Mouse (Mus musculus): ENCODE measurements at regions not wholly inside any gene's neighbourhood (a gene's known extent, or its start where the extent isn't known, plus 50 kb on each side); places are given as distances from the start of the nearest gene placed in this dataset.

DNA sequence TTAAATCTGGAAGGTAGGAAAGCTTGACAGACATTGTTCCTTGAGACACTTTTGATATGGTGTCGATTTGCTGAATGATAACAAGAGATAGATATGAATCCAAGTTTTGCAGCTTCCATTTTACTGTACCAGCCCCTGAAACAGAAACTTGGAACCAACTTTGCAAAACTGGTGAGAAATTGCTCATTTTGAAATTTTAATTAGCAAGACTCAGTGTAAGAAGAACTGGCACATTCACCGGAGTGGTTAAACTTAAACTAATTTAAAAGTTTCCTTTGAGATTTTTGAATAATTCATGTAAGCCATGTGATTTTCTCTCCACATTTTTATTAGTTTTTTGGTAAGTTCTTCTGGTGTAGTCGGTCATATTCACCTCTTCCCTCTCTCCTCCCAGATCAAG lies 85.3 kb downstream of the Slitrk1 start:
- DNase-seq (ENCODE audit: low spot score) = no peak
- Histone ChIP-seq H3K4me2 (replicated peaks; ENCODE audit: low read depth, low read length) (no peak overlapping the region), H3K27me3 (replicated peaks; ENCODE audit: insufficient read depth, low read length) (no peaks in the 10 kb centered on the region), H3K9ac (replicated peaks; ENCODE audit: low read depth) (no peak overlapping the region), H3K36me3 (ENCODE audit: insufficient read depth, low read length) (no peaks in the 10 kb centered on the region), H3K27ac (ENCODE audit: low read length) (no peak overlapping the region), H3K9me3 (ENCODE audit: low read length) (no peaks in the 10 kb centered on the region), H3K4me3 (ENCODE audit: low read depth, low read length) (no peak overlapping the region), H3K4me1 (ENCODE audit: insufficient read depth, low read depth, low read length) (no peaks in the 10 kb centered on the region)
- no peak for TF ChIP-seq CTCF (IDR thresholded peaks at IDR 0.05)
- TF ChIP-seq EP300 (IDR thresholded peaks at IDR 0.05) = no peak
- 89% methylated on average over 3 of the region's 3 CpGs for WGBS
- no peak for ATAC-seq

DNA sequence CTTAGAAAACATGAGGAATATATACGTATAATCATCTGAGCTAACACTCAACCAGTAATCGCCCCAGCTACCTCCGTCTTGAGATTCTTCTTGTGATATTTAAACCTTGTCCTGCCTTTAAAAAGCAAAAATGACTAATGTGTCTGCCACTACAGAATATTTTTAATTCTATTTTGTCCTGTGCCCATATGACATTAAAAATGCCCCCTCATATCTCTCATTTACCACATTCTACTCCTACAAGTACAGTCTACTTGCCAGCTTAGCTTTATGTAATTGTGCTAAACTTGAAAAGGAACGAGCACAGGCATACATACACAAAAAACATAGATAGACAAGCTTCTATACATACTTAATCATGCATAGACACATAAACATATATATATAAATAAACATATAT lies 92.4 kb downstream of the Slitrk1 start:
- ATAC-seq = no peak
- no peaks in the 10 kb centered on the region for H3K36me3 ChIP-seq (ENCODE audit: insufficient read depth, low read length)
- H3K4me2 ChIP-seq (replicated peaks; ENCODE audit: low read depth, low read length) = no peak overlapping the region
- DNase-seq (ENCODE audit: low spot score) = no peak
- no peaks in the 10 kb centered on the region for H3K4me1 ChIP-seq (ENCODE audit: insufficient read depth, low read depth, low read length)
- no peak overlapping the region for H3K27ac ChIP-seq (ENCODE audit: low read length)
- no peaks in the 10 kb centered on the region for H3K9me3 ChIP-seq (ENCODE audit: low read length)
- TF ChIP-seq EP300 (IDR thresholded peaks at IDR 0.05) = no peak
- H3K9ac ChIP-seq (replicated peaks; ENCODE audit: low read depth) = no peak overlapping the region
- H3K27me3 ChIP-seq (replicated peaks; ENCODE audit: insufficient read depth, low read length) = no peaks in the 10 kb centered on the region
- 85% methylated on average over 4 of the region's 4 CpGs for WGBS
- no peak overlapping the region for H3K4me3 ChIP-seq (ENCODE audit: low read depth, low read length)

DNA sequence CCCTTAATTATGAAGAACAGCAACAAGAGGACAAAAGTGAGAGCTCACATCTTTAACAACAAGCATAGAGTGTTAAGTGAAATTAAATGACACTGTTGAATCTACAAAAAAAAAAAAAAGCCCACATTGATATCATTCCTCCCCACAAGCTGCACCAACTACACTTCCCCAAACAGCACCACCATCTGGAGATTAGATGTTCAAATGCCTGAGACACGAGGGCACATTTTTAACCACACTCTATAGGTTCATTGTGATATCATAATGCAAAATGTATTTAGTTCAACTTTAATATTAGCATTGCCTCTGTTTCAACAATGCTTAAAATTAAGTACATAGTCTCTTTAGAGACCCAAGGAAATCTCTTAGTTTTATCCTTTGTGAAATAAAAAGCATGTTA lies 94.6 kb downstream of the Slitrk1 start:
- ATAC-seq (no peak), DNase-seq (ENCODE audit: low spot score) (no peak)
- TF ChIP-seq EP300 (IDR thresholded peaks at IDR 0.05) (no peak), CTCF (IDR thresholded peaks at IDR 0.05) (no peak)
- H3K4me1 ChIP-seq (ENCODE audit: insufficient read depth, low read depth, low read length) = no peaks in the 10 kb centered on the region
- H3K4me3 ChIP-seq (ENCODE audit: low read depth, low read length) = no peak overlapping the region
- no peaks in the 10 kb centered on the region for H3K9me3 ChIP-seq (ENCODE audit: low read length)
- no peak overlapping the region for H3K4me2 ChIP-seq (replicated peaks; ENCODE audit: low read depth, low read length)
- 41% methylated on average over 1 of the region's 1 CpGs for WGBS
- no peak overlapping the region for H3K9ac ChIP-seq (replicated peaks; ENCODE audit: low read depth)
- no peaks in the 10 kb centered on the region for H3K36me3 ChIP-seq (ENCODE audit: insufficient read depth, low read length)
- H3K27me3 ChIP-seq (replicated peaks; ENCODE audit: insufficient read depth, low read length) = no peaks in the 10 kb centered on the region
- no peak overlapping the region for H3K27ac ChIP-seq (ENCODE audit: low read length)

DNA sequence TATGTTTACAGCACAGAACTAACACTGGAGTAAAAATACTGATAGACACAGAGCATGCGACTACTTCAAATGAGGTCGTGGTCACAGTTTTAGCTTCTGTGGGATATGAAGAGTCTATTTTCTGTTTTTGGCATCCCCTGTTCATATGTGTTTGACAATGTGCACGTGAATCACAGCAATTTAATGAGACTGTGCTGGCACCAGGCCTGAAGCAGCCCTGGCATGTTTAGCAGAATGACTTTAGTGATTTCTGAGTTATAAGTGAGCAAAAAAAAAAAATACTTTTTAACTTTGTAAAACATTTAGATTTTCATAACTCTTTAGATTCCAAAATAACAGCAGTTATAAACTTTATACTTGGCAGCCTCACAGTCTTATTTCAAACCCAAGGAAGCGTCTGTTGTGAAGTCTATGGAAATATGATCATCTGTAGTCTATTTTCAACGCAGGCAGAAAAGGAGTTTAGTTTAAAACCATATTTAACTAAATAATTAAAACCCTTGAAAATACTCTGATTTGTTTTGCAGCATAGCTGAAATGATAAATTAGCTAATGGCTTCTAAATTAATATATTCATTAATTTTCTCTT lies 108.5 kb downstream of the Slitrk1 start:
- no peak overlapping the region for H3K4me3 ChIP-seq (ENCODE audit: low read depth, low read length)
- H3K9me3 ChIP-seq (ENCODE audit: low read length) = no peaks in the 10 kb centered on the region
- no peaks in the 10 kb centered on the region for H3K4me1 ChIP-seq (ENCODE audit: insufficient read depth, low read depth, low read length)
- 44% methylated on average over 5 of the region's 5 CpGs for WGBS
- DNase-seq (ENCODE audit: low spot score) (no peak), ATAC-seq (no peak)
- H3K4me2 ChIP-seq (replicated peaks; ENCODE audit: low read depth, low read length) = no peak overlapping the region
- TF ChIP-seq EP300 (IDR thresholded peaks at IDR 0.05) = no peak
- TF ChIP-seq CTCF (IDR thresholded peaks at IDR 0.05) = no peak
- no peaks in the 10 kb centered on the region for H3K36me3 ChIP-seq (ENCODE audit: insufficient read depth, low read length)
- no peak overlapping the region for H3K27ac ChIP-seq (ENCODE audit: low read length)
- no peak overlapping the region for H3K9ac ChIP-seq (replicated peaks; ENCODE audit: low read depth)
- no peaks in the 10 kb centered on the region for H3K27me3 ChIP-seq (replicated peaks; ENCODE audit: insufficient read depth, low read length)

DNA sequence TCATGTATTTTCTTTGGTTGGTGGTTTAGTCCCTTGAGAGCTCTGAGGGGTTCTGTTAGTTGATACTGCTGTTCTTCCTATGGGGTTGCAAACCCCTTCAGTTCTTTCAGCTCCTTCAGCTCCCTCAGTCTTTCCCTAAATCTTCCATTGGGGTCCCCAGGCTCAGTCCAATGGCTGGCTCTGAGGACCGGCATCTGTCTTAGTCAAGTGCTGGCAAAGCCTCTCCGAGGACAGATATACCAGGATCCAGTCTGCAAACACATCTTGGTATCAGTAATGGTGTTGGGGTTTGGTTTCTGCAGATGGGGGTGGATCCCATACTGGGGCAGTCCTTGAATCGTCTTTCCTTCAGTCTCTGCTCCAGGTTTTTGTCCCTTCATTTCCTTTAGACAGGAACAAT lies 115.1 kb downstream of the Slitrk1 start:
- DNase-seq (ENCODE audit: low spot score) = no peak
- no peak for ATAC-seq
- 80% methylated on average over 3 of the region's 3 CpGs for WGBS
- Histone ChIP-seq H3K27ac (ENCODE audit: low read length) (no peak overlapping the region), H3K9ac (replicated peaks; ENCODE audit: low read depth) (no peak overlapping the region), H3K4me2 (replicated peaks; ENCODE audit: low read depth, low read length) (no peak overlapping the region), H3K27me3 (replicated peaks; ENCODE audit: insufficient read depth, low read length) (no peaks in the 10 kb centered on the region), H3K4me3 (ENCODE audit: low read depth, low read length) (no peak overlapping the region), H3K9me3 (ENCODE audit: low read length) (no peaks in the 10 kb centered on the region), H3K36me3 (ENCODE audit: insufficient read depth, low read length) (no peaks in the 10 kb centered on the region), H3K4me1 (ENCODE audit: insufficient read depth, low read depth, low read length) (no peaks in the 10 kb centered on the region)
- no peak for TF ChIP-seq EP300 (IDR thresholded peaks at IDR 0.05)
- no peak for TF ChIP-seq CTCF (IDR thresholded peaks at IDR 0.05)

GRCm38 (mm10) chr14:108792445-108792844 lies 121.5 kb downstream of the Slitrk1 start:
- Histone ChIP-seq H3K36me3 (ENCODE audit: insufficient read depth, low read length) (no peaks in the 10 kb centered on the region), H3K4me1 (ENCODE audit: insufficient read depth, low read depth, low read length) (no peaks in the 10 kb centered on the region), H3K27ac (ENCODE audit: low read length) (no peak overlapping the region), H3K4me3 (ENCODE audit: low read depth, low read length) (no peak overlapping the region), H3K9ac (replicated peaks; ENCODE audit: low read depth) (no peak overlapping the region), H3K4me2 (replicated peaks; ENCODE audit: low read depth, low read length) (no peak overlapping the region), H3K9me3 (ENCODE audit: low read length) (no peaks in the 10 kb centered on the region), H3K27me3 (replicated peaks; ENCODE audit: insufficient read depth, low read length) (no peaks in the 10 kb centered on the region)
- WGBS = 80% methylated on average over 3 of the region's 3 CpGs
- no peak for ATAC-seq
- DNase-seq (ENCODE audit: low spot score) = no peak
- TF ChIP-seq EP300 (IDR thresholded peaks at IDR 0.05) = no peak
- no peak for TF ChIP-seq CTCF (IDR thresholded peaks at IDR 0.05)

- TF ChIP-seq EP300 (IDR thresholded peaks at IDR 0.05) (no peak), CTCF (IDR thresholded peaks at IDR 0.05) (no peak)
- no peak for ATAC-seq
- WGBS = 5% methylated on average over 1 of the region's 1 CpGs
Measured at GRCm38 (mm10) chr14:108791296-108791695, 122.7 kb downstream of the Slitrk1 start.

More at GRCm38 (mm10) chr14:108791296-108791695, 122.7 kb downstream of the Slitrk1 start:
- Histone ChIP-seq H3K4me1 (ENCODE audit: insufficient read depth, low read depth, low read length) (no peaks in the 10 kb centered on the region), H3K27ac (ENCODE audit: low read length) (no peak overlapping the region), H3K36me3 (ENCODE audit: insufficient read depth, low read length) (no peaks in the 10 kb centered on the region), H3K9ac (replicated peaks; ENCODE audit: low read depth) (no peak overlapping the region), H3K4me2 (replicated peaks; ENCODE audit: low read depth, low read length) (no peak overlapping the region), H3K4me3 (ENCODE audit: low read depth, low read length) (no peak overlapping the region), H3K27me3 (replicated peaks; ENCODE audit: insufficient read depth, low read length) (no peaks in the 10 kb centered on the region), H3K9me3 (ENCODE audit: low read length) (no peaks in the 10 kb centered on the region)
- DNase-seq (ENCODE audit: low spot score) = no peak
